Mouse (Mus musculus): ENCODE data around the gene Oip5. TPM values are rescaled to one million over a fixed set of nuclear protein-coding genes. Genes with fewer than 3 reads are reported as not detected.

The Oip5 gene
- polyA plus RNA-seq, 1 experiment from 2014 or later = 36.1 TPM

DNA sequence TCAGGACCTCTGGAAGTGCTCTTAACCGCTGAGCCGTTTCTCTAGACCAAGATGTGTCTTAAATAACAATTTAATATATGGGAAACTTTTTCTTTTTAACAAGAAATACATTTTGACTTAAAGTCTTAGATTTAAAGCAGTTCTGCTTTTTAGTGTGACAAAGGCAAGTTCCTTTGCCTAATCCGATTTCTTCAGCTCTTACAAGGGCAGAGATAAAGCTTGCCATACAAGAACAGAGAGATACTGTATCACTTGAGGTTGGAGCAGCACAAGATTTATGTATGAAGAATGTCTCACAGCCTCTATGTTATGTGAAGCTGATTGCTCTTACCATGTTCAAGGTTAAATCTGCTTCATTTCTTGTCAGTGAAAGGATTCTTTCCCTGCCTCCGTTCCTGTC, 53.0 kb downstream of the Oip5 start:
- Histone ChIP-seq H3K4me3 (ENCODE audit: low read depth, low read length) (no peak overlapping the region), H3K36me3 (ENCODE audit: control insufficient read depth, insufficient read depth) (no peaks in the 10 kb centered on the region), H3K4me1 (ENCODE audit: control insufficient read depth, low read depth, low read length) (no peaks in the 10 kb centered on the region; the same call in 1 of the 2 replicates), H3K27me3 (ENCODE audit: control insufficient read depth, insufficient read depth, low read depth, low read length) (no peaks in the 10 kb centered on the region), H3K4me2 (ENCODE audit: low read depth, low read length) (no peak overlapping the region), H3K9me3 (replicated peaks; ENCODE audit: control insufficient read depth, low read length) (no peaks in the 10 kb centered on the region), H3K27ac (ENCODE audit: low read length) (no peak overlapping the region), H3K9ac (ENCODE audit: low read depth, low read length) (no peak overlapping the region)
- ATAC-seq (ENCODE audit: low read depth) = no peak
- WGBS (ENCODE audit: insufficient replicate concordance) = 72% methylated on average over 4 of the region's 4 CpGs

DNA sequence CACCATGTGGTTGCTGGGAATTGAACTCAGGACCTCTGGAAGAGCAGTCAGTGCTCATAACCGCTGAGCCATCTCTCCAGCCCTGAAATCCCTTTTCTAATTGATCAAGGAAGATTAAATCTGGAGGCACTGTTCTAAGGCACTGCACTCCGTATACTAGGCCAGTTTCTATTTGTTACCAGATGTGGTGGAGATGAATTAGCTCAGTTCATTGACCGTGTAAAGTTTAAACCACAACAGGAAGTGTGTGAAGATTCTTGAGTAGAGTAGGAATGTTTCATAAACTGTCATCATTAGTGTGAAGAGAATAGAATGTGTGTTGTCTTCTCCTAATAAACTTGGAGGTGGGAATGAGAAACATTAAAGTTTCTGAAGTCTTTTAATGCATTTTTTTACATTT, 56.5 kb downstream of the Oip5 start:
- no peak overlapping the region for H3K9ac ChIP-seq (ENCODE audit: low read depth, low read length)
- no peak overlapping the region for H3K4me3 ChIP-seq (ENCODE audit: low read depth, low read length)
- peaks cover 10% of the 10 kb centered on the region for H3K4me1 ChIP-seq (ENCODE audit: control insufficient read depth, low read depth, low read length)
- H3K4me2 ChIP-seq (ENCODE audit: low read depth, low read length) = no peak overlapping the region
- WGBS (ENCODE audit: insufficient replicate concordance) = 37% methylated on average over 3 of the region's 3 CpGs
- H3K36me3 ChIP-seq (ENCODE audit: control insufficient read depth, insufficient read depth) = no peaks in the 10 kb centered on the region
- H3K27ac ChIP-seq (ENCODE audit: low read length) = no peak overlapping the region
- no peak for ATAC-seq (ENCODE audit: low read depth)
- no peaks in the 10 kb centered on the region for H3K27me3 ChIP-seq (ENCODE audit: control insufficient read depth, insufficient read depth, low read depth, low read length)
- H3K9me3 ChIP-seq (replicated peaks; ENCODE audit: control insufficient read depth, low read length) = no peaks in the 10 kb centered on the region

Other genes with a start within 250 kb of the Oip5 start
- 1.1 and 1.3 TPM in 2 replicates for gene Ino80, start 140.8 kb downstream of the Oip5 start, polyA plus RNA-seq (2015; fragmentation: Nextera tagmentation; extraction: Ambion mirVana)
- gene Exd1, start 70.8 kb downstream of the Oip5 start, polyA plus RNA-seq (2015; fragmentation: Nextera tagmentation; extraction: Ambion mirVana) = 0.14 and 0.34 TPM in 2 replicates
- gene Chp1, start 70.8 kb downstream of the Oip5 start, polyA plus RNA-seq (2015; fragmentation: Nextera tagmentation; extraction: Ambion mirVana) = 68.8 and 69.6 TPM in 2 replicates
- 101 and 110 TPM in 2 replicates for gene Nusap1, start 171 bp downstream of the Oip5 start, polyA plus RNA-seq (2015; fragmentation: Nextera tagmentation; extraction: Ambion mirVana)
- gene Ndufaf1, start 44.4 kb upstream of the Oip5 start, polyA plus RNA-seq (2015; fragmentation: Nextera tagmentation; extraction: Ambion mirVana) = 28.2 and 29.5 TPM in 2 replicates
- gene Rtf1, start 56.6 kb upstream of the Oip5 start, polyA plus RNA-seq (2015; fragmentation: Nextera tagmentation; extraction: Ambion mirVana) = 10.6 and 13.2 TPM in 2 replicates
- gene Itpka, start 123.9 kb upstream of the Oip5 start, polyA plus RNA-seq (2015; fragmentation: Nextera tagmentation; extraction: Ambion mirVana) = 2.8 and 3.4 TPM in 2 replicates
- 0.05 and 0.06 TPM in 2 replicates for gene Ltk, start 142.0 kb upstream of the Oip5 start, polyA plus RNA-seq (2015; fragmentation: Nextera tagmentation; extraction: Ambion mirVana)
- gene Rpap1, start 169.1 kb upstream of the Oip5 start, polyA plus RNA-seq (2015; fragmentation: Nextera tagmentation; extraction: Ambion mirVana) = 7.4 and 9.1 TPM in 2 replicates
- gene Tyro3, start 179.3 kb upstream of the Oip5 start, polyA plus RNA-seq (2015; fragmentation: Nextera tagmentation; extraction: Ambion mirVana) = 0.75 and 1.1 TPM in 2 replicates

Data from liver, embryonic 16.5 days (tissue).